Mouse (Mus musculus) midbrain, embryonic 11.5 days (tissue): Measurements from ENCODE around the gene Eef2k. TPM values are rescaled to one million over a fixed set of nuclear protein-coding genes. Genes with fewer than 3 reads are reported as not detected.
"Not testable (repeated sequence)": the region's sequence is repeated elsewhere in the genome, so short reads cannot be mapped to it uniquely, and the experiment has no call there.

ENCODE experiments used
- ATAC-seq: fragments of 200-750 bp; cut with Nextera tagmentation; 2 replicates; pipeline ENCODE4 v1.8.0; 2017; ENCODE audit warnings: moderate TSS enrichment, moderate library complexity; ENCODE audit not compliant: low FRiP score
- DNase-seq: peaks from one replicate; pipeline ENCODE4 v3.0.0; 2015; ENCODE audit warnings: low spot score; ENCODE audit errors: missing footprints
- H3K27ac ChIP-seq: fragments of 300-500 bp; sonication (generic); 2 replicates; pipeline ENCODE4 v1.5.1; 2014; ENCODE audit warnings: low read depth, low read length
- H3K27me3 ChIP-seq: fragments of 300-500 bp; sonication (generic); 2 replicates; pipeline ENCODE4 v1.6.1; 2014; ENCODE audit warnings: mild to moderate bottlenecking, low read length, moderate library complexity, mixed read lengths; ENCODE audit not compliant: control insufficient read depth, insufficient read depth
- H3K36me3 ChIP-seq: fragments of 300-500 bp; sonication (generic); 2 replicates; pipeline ENCODE4 v1.6.1; 2014; ENCODE audit warnings: mild to moderate bottlenecking, low read length, moderate library complexity, mixed read lengths; ENCODE audit not compliant: control insufficient read depth, insufficient read depth
- H3K4me1 ChIP-seq: fragments of 300-500 bp; sonication (generic); 2 replicates; pipeline ENCODE4 v1.6.1; 2014; ENCODE audit warnings: low read length; ENCODE audit not compliant: control insufficient read depth, insufficient read depth
- H3K4me2 ChIP-seq: fragments of 300-500 bp; sonication (generic); 2 replicates; pipeline ENCODE4 v1.6.1; 2014; ENCODE audit warnings: mild to moderate bottlenecking, moderate library complexity
- H3K4me3 ChIP-seq: fragments of 300-500 bp; sonication (generic); 2 replicates; pipeline ENCODE4 v1.5.1; 2014; ENCODE audit warnings: low read depth, low read length
- H3K9ac ChIP-seq: fragments of 300-500 bp; sonication (generic); 2 replicates; pipeline ENCODE4 v1.6.1; 2014; ENCODE audit warnings: low read length
- H3K9me3 ChIP-seq: fragments of 300-500 bp; sonication (generic); 2 replicates; pipeline ENCODE4 v1.6.1; 2016; ENCODE audit warnings: low read length; ENCODE audit not compliant: control insufficient read depth
- WGBS: fragments of 180-500 bp; shearing (Covaris S2); extraction: QIAGEN DNeasy Blood & Tissue Kit; methylation state at CpG from one replicate; pipeline ENCODE4 v1.1.7; 2014; 5-methylcytosine and 5-hydroxymethylcytosine counted together
- polyA plus RNA-seq: library from polyadenylated mRNA; unstranded; fragments of >200 nt; fragmentation: Nextera tagmentation; extraction: Ambion mirVana; gene quantifications from 2 replicates; pipeline ENCODE4 v1.2.1, GENCODE M21; 2014

The Eef2k gene
- polyA plus RNA-seq, 1 experiment from 2014 or later, result 10.5 TPM

- peaks cover 23% of the 10 kb centered on the region for H3K36me3 ChIP-seq
- no peak overlapping the region for H3K4me3 ChIP-seq
- H3K27me3 ChIP-seq, result no peaks in the 10 kb centered on the region
- no peak overlapping the region for H3K27ac ChIP-seq
- no peak overlapping the region for H3K9ac ChIP-seq
- 29% methylated on average over 5 of the region's 5 CpGs for WGBS
- H3K4me1 ChIP-seq, result no peaks in the 10 kb centered on the region
- H3K4me2 ChIP-seq, result no peak overlapping the region
- ATAC-seq, result 0 out of 2 replicates have a peak, but pooled peaks have one; percentile 30
- H3K9me3 ChIP-seq, result no peaks in the 10 kb centered on the region
- DNase-seq, result peak; percentile 88
These were observed 92.1 kb downstream of the Eef2k start for GRCm38 (mm10) chr7:120934716-120935115.

DNA sequence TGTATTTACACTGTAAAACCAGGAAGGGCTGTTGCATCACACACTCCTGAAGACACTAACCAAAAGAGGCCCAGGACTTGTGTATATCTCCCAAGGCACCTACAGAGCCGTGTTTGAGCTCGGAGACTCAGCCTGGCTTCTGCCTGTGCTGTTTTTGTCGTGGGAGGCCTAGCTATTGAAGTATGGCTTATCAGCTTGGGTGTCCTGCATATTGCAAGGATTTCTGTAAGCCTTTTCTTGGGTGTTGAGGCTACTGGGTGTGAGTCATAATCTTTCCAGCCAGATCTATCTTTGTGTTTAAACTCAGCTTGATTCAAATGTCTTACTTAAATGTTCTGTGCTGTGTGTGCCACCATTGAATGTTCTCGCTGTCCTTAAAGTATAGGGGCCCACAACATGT is 93.9 kb downstream of the Eef2k start:
- no peak overlapping the region for H3K4me3 ChIP-seq

GRCm38 (mm10) chr7:120938206-120938605 is 95.6 kb downstream of the Eef2k start:
- 89% methylated on average over 9 of the region's 9 CpGs for WGBS
- no peak overlapping the region for H3K4me3 ChIP-seq
- H3K4me1 ChIP-seq, result no peaks in the 10 kb centered on the region
- H3K27ac ChIP-seq, result no peak overlapping the region
- no peaks in the 10 kb centered on the region for H3K9me3 ChIP-seq
- ATAC-seq, result no peak
- no peak for DNase-seq
- H3K4me2 ChIP-seq, result no peak overlapping the region
- H3K9ac ChIP-seq, result no peak overlapping the region
- H3K36me3 ChIP-seq, result peaks cover 29% of the 10 kb centered on the region
- H3K27me3 ChIP-seq, result no peaks in the 10 kb centered on the region

More for the DNA sequence above, 93.9 kb downstream of the Eef2k start:
- peaks cover 31% of the 10 kb centered on the region for H3K36me3 ChIP-seq
- H3K4me2 ChIP-seq, result no peak overlapping the region
- no peak overlapping the region for H3K27ac ChIP-seq
- H3K9ac ChIP-seq, result no peak overlapping the region
- H3K9me3 ChIP-seq, result no peaks in the 10 kb centered on the region
- WGBS, result 92% methylated on average over 4 of the region's 4 CpGs
- no peaks in the 10 kb centered on the region for H3K4me1 ChIP-seq
- no peaks in the 10 kb centered on the region for H3K27me3 ChIP-seq
- ATAC-seq (no peak), DNase-seq (no peak)

- Histone ChIP-seq H3K4me1 (no peaks in the 10 kb centered on the region), H3K4me2 (no peak overlapping the region), H3K27ac (no peak overlapping the region), H3K4me3 (no peak overlapping the region), H3K9me3 (no peaks in the 10 kb centered on the region), H3K36me3 (peaks cover 34% of the 10 kb centered on the region), H3K9ac (no peak overlapping the region), H3K27me3 (no peaks in the 10 kb centered on the region)
- ATAC-seq, result no peak
- no peak for DNase-seq
- 93% methylated on average over 12 of the region's 12 CpGs for WGBS
These were observed 97.7 kb downstream of the Eef2k start for GRCm38 (mm10) chr7:120940343-120940742.

DNA sequence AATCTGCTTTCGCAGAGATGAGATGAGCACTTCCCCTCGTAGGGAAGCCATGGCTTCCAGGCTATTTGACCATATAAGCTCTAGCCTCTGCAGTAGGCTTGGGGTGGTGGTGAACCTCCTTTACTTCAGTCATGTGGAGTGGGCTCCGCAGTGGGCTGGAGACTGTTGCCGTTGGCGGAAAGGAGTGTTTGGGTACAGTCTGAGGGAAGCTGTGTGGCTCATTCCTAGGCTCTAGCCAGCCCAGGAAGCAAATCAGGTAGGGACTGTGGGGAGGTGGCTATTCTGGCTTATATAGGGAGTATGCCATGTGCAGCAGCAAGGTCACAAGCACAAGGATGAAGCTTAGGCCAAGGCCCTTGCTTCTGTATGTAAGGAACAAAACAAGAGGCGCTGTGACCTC is 98.6 kb downstream of the Eef2k start:
- Histone ChIP-seq H3K27me3 (no peaks in the 10 kb centered on the region), H3K4me3 (no peak overlapping the region), H3K4me2 (no peak overlapping the region), H3K27ac (no peak overlapping the region), H3K4me1 (no peaks in the 10 kb centered on the region), H3K9ac (no peak overlapping the region), H3K9me3 (no peaks in the 10 kb centered on the region), H3K36me3 (peaks cover 33% of the 10 kb centered on the region)
- DNase-seq (no peak), ATAC-seq (no peak)
- WGBS, result 98% methylated on average over 6 of the region's 6 CpGs

GRCm38 (mm10) chr7:120942506-120942905 is 99.9 kb downstream of the Eef2k start:
- Histone ChIP-seq H3K27me3 (no peaks in the 10 kb centered on the region), H3K9ac (no peak overlapping the region), H3K36me3 (peaks cover 31% of the 10 kb centered on the region), H3K4me3 (no peak overlapping the region), H3K9me3 (no peaks in the 10 kb centered on the region), H3K27ac (no peak overlapping the region), H3K4me1 (no peaks in the 10 kb centered on the region), H3K4me2 (no peak overlapping the region)
- WGBS, result 94% methylated on average over 1 of the region's 1 CpGs
- ATAC-seq (no peak), DNase-seq (no peak)

GRCm38 (mm10) chr7:120943936-120944509 is 101.4 kb downstream of the Eef2k start:
- no peak overlapping the region for H3K4me2 ChIP-seq
- H3K9ac ChIP-seq, result no peak overlapping the region
- no peaks in the 10 kb centered on the region for H3K4me1 ChIP-seq
- H3K36me3 ChIP-seq, result peaks cover 26% of the 10 kb centered on the region
- no peaks in the 10 kb centered on the region for H3K27me3 ChIP-seq
- no peak for DNase-seq
- ATAC-seq, result no peak
- WGBS, result 72% methylated on average over 6 of the region's 8 CpGs
- H3K4me3 ChIP-seq, result no peak overlapping the region
- H3K27ac ChIP-seq, result no peak overlapping the region
- H3K9me3 ChIP-seq, result no peaks in the 10 kb centered on the region

GRCm38 (mm10) chr7:120953591-120953990 is 111.0 kb downstream of the Eef2k start:
- not testable (repeated sequence) for H3K36me3 ChIP-seq, H3K27me3 ChIP-seq, DNase-seq, H3K4me1 ChIP-seq, H3K27ac ChIP-seq, H3K4me2 ChIP-seq, ATAC-seq, H3K9me3 ChIP-seq, H3K4me3 ChIP-seq, H3K9ac ChIP-seq
- WGBS, result 84% methylated on average over 7 of the region's 7 CpGs
